Mouse (Mus musculus): Measurements from ENCODE around the gene BC005537. TPM values are rescaled to one million over a fixed set of nuclear protein-coding genes. Genes with fewer than 3 reads are reported as not detected.
A peak's percentile ranks its signal among the peaks of the same experiment; 100 is the strongest.
"Not testable (repeated sequence)": the region's sequence is repeated elsewhere in the genome, so short reads cannot be mapped to it uniquely, and the experiment has no call there.

The BC005537 gene
- polyA plus RNA-seq, 1 experiment = 27.3 TPM

GRCm38 (mm10) chr13:24760351-24760870 is 41.0 kb upstream of the BC005537 start:
- Histone ChIP-seq H3K79me2 (ENCODE audit: control insufficient read depth, insufficient read depth) (peaks cover 20% of the 10 kb centered on the region), H3K36me3 (ENCODE audit: control insufficient read depth, insufficient read depth) (peaks cover 1% of the 10 kb centered on the region), H3K4me2 (ENCODE audit: low read depth) (peak overlapping the region; percentile 84), H3ac (ENCODE audit: control insufficient read depth, insufficient read length) (no peak overlapping the region), H3K4me3 (peak overlapping the region; percentile 78), H3K27me3 (ENCODE audit: control insufficient read depth, insufficient read depth, insufficient read length) (no peaks in the 10 kb centered on the region)
- TF ChIP-seq POLR2A (IDR thresholded peaks at IDR 0.05; ENCODE audit: insufficient read length, low read depth) (no peak), POLR2AphosphoS2 (IDR thresholded peaks at IDR 0.05; ENCODE audit: insufficient read length, low read depth) (no peak), MYOD1 (IDR thresholded peaks at IDR 0.05; ENCODE audit: control insufficient read depth in 1 of 3, insufficient read length in 2 of 3, low read depth in 2 of 3) (no peak), TCF3 (IDR thresholded peaks at IDR 0.05; ENCODE audit: insufficient read length, low read depth) (no peak), CEBPB (IDR thresholded peaks at IDR 0.05; ENCODE audit: insufficient read depth, poor library complexity, severe bottlenecking) (no peak), MYOG (IDR thresholded peaks at IDR 0.05; ENCODE audit: control insufficient read depth in 1 of 3, insufficient read depth in 1 of 3, insufficient read length in 2 of 3, low read depth in 2 of 3) (no peak), E2F4 (IDR thresholded peaks at IDR 0.05; ENCODE audit: insufficient read depth) (no peak)

- Histone ChIP-seq H3ac (ENCODE audit: control insufficient read depth, insufficient read length) (peak overlapping the region; percentile 32), H3K36me3 (ENCODE audit: control insufficient read depth, insufficient read depth) (no peaks in the 10 kb centered on the region), H3K4me3 (peak overlapping the region; percentile 78), H3K4me2 (ENCODE audit: low read depth) (peak overlapping the region; percentile 84), H3K27me3 (ENCODE audit: control insufficient read depth, insufficient read depth, insufficient read length) (no peaks in the 10 kb centered on the region), H3K79me2 (ENCODE audit: control insufficient read depth, insufficient read depth) (peaks cover 20% of the 10 kb centered on the region)
- TF ChIP-seq REST (IDR thresholded peaks at IDR 0.05; ENCODE audit: insufficient read depth, insufficient read length) (no peak), E2F4 (IDR thresholded peaks at IDR 0.05; ENCODE audit: insufficient read depth) (no peak), MAX (IDR thresholded peaks at IDR 0.05; ENCODE audit: low read depth) (no peak), POLR2AphosphoS2 (IDR thresholded peaks at IDR 0.05; ENCODE audit: insufficient read length, low read depth) (no peak), MYOD1 (IDR thresholded peaks at IDR 0.05; ENCODE audit: control insufficient read depth in 1 of 3, insufficient read length in 2 of 3, low read depth in 2 of 3) (no peak), MYOG (IDR thresholded peaks at IDR 0.05; ENCODE audit: control insufficient read depth in 1 of 3, insufficient read depth in 1 of 3, insufficient read length in 2 of 3, low read depth in 2 of 3) (no peak), TCF3 (IDR thresholded peaks at IDR 0.05; ENCODE audit: insufficient read length, low read depth) (no peak), TCF12 (IDR thresholded peaks at IDR 0.05; ENCODE audit: insufficient read depth, poor library complexity, severe bottlenecking) (no peak), CEBPB (IDR thresholded peaks at IDR 0.05; ENCODE audit: insufficient read depth, poor library complexity, severe bottlenecking) (no peak), USF1 (IDR thresholded peaks at IDR 0.05; ENCODE audit: low read depth) (no peak), SRF (IDR thresholded peaks at IDR 0.05; ENCODE audit: control insufficient read depth, insufficient read length, low read depth) (no peak), POLR2A (IDR thresholded peaks at IDR 0.05; ENCODE audit: insufficient read length, low read depth) (no peak)
Observed at GRCm38 (mm10) chr13:24761083-24761402, 40.4 kb upstream of the BC005537 start.

GRCm38 (mm10) chr13:24761403-24762227 is 39.8 kb upstream of the BC005537 start, which contains the start of gene Gmnn:
Gene Gmnn, minus strand, starts transcription at chr13:24761923.
- H3ac ChIP-seq (ENCODE audit: control insufficient read depth, insufficient read length) = peak within 1 kb of the TSS; percentile 32
- peaks cover 20% of the 10 kb centered on the region for H3K79me2 ChIP-seq (ENCODE audit: control insufficient read depth, insufficient read depth)
- peak within 1 kb of the TSS; percentile 84 for H3K4me2 ChIP-seq (ENCODE audit: low read depth)
- TF ChIP-seq MAX (IDR thresholded peaks at IDR 0.05; ENCODE audit: low read depth) (no peak), TCF3 (IDR thresholded peaks at IDR 0.05; ENCODE audit: insufficient read length, low read depth) (no peak), E2F4 (IDR thresholded peaks at IDR 0.05; ENCODE audit: insufficient read depth) (peak; percentile 92), TCF12 (IDR thresholded peaks at IDR 0.05; ENCODE audit: insufficient read depth, poor library complexity, severe bottlenecking) (no peak), MYOD1 (IDR thresholded peaks at IDR 0.05; ENCODE audit: control insufficient read depth in 1 of 3, insufficient read length in 2 of 3, low read depth in 2 of 3) (peak in 1 of 3 experiments; percentile 20), MYOG (IDR thresholded peaks at IDR 0.05; ENCODE audit: control insufficient read depth in 1 of 3, insufficient read depth in 1 of 3, insufficient read length in 2 of 3, low read depth in 2 of 3) (no peak), POLR2A (IDR thresholded peaks at IDR 0.05; ENCODE audit: insufficient read length, low read depth) (peak; percentile 79), REST (IDR thresholded peaks at IDR 0.05; ENCODE audit: insufficient read depth, insufficient read length) (no peak), SRF (IDR thresholded peaks at IDR 0.05; ENCODE audit: control insufficient read depth, insufficient read length, low read depth) (no peak), POLR2AphosphoS2 (IDR thresholded peaks at IDR 0.05; ENCODE audit: insufficient read length, low read depth) (peak; percentile 86), USF1 (IDR thresholded peaks at IDR 0.05; ENCODE audit: low read depth) (no peak), CEBPB (IDR thresholded peaks at IDR 0.05; ENCODE audit: insufficient read depth, poor library complexity, severe bottlenecking) (no peak)
- H3K36me3 ChIP-seq (ENCODE audit: control insufficient read depth, insufficient read depth) = no peaks in the 10 kb centered on the region
- H3K4me3 ChIP-seq = peak within 1 kb of the TSS; percentile 78
- H3K27me3 ChIP-seq (ENCODE audit: control insufficient read depth, insufficient read depth, insufficient read length) = no peaks in the 10 kb centered on the region

- Histone ChIP-seq H3ac (ENCODE audit: control insufficient read depth, insufficient read length) (peak overlapping the region; percentile 32), H3K4me2 (ENCODE audit: low read depth) (peak overlapping the region; percentile 84), H3K4me3 (peak overlapping the region; percentile 78), H3K36me3 (ENCODE audit: control insufficient read depth, insufficient read depth) (no peaks in the 10 kb centered on the region), H3K27me3 (ENCODE audit: control insufficient read depth, insufficient read depth, insufficient read length) (no peaks in the 10 kb centered on the region), H3K79me2 (ENCODE audit: control insufficient read depth, insufficient read depth) (peaks cover 20% of the 10 kb centered on the region)
- TF ChIP-seq REST (IDR thresholded peaks at IDR 0.05; ENCODE audit: insufficient read depth, insufficient read length) = no peak
- TF ChIP-seq POLR2AphosphoS2 (IDR thresholded peaks at IDR 0.05; ENCODE audit: insufficient read length, low read depth) = no peak
- no peak for TF ChIP-seq USF1 (IDR thresholded peaks at IDR 0.05; ENCODE audit: low read depth)
- TF ChIP-seq MYOG (IDR thresholded peaks at IDR 0.05; ENCODE audit: control insufficient read depth in 1 of 3, insufficient read depth in 1 of 3, insufficient read length in 2 of 3, low read depth in 2 of 3) = no peak
- TF ChIP-seq E2F4 (IDR thresholded peaks at IDR 0.05; ENCODE audit: insufficient read depth) = no peak
- TF ChIP-seq MAX (IDR thresholded peaks at IDR 0.05; ENCODE audit: low read depth) = no peak
- TF ChIP-seq MYOD1 (IDR thresholded peaks at IDR 0.05; ENCODE audit: control insufficient read depth in 1 of 3, insufficient read length in 2 of 3, low read depth in 2 of 3) = no peak
- no peak for TF ChIP-seq TCF12 (IDR thresholded peaks at IDR 0.05; ENCODE audit: insufficient read depth, poor library complexity, severe bottlenecking)
- TF ChIP-seq SRF (IDR thresholded peaks at IDR 0.05; ENCODE audit: control insufficient read depth, insufficient read length, low read depth) = no peak
- no peak for TF ChIP-seq CEBPB (IDR thresholded peaks at IDR 0.05; ENCODE audit: insufficient read depth, poor library complexity, severe bottlenecking)
- no peak for TF ChIP-seq POLR2A (IDR thresholded peaks at IDR 0.05; ENCODE audit: insufficient read length, low read depth)
- no peak for TF ChIP-seq TCF3 (IDR thresholded peaks at IDR 0.05; ENCODE audit: insufficient read length, low read depth)
Observed at GRCm38 (mm10) chr13:24762254-24762653, 39.2 kb upstream of the BC005537 start.

DNA sequence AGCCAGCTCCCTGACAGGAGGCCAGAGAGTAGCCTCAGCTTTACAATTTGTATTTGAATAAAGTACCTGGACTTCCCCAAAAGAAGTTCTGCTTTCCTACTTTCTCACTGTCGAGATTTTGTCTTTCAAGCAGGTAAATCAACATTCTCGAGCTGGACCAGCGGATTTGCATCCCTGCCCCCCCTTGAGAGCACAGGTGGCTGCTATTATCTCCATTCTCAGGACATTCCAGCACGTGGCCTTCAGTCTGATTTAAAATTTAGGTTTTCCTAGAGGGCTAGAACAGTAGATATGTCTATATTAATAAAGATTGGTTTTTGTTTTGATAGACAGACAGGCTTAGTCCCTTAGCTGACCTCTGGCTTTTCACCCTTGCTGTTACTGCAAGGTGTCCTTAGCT is 33.6 kb upstream of the BC005537 start:
- H3K79me2 ChIP-seq (ENCODE audit: control insufficient read depth, insufficient read depth); H3ac ChIP-seq (ENCODE audit: control insufficient read depth, insufficient read length); H3K36me3 ChIP-seq (ENCODE audit: control insufficient read depth, insufficient read depth); H3K27me3 ChIP-seq (ENCODE audit: control insufficient read depth, insufficient read depth, insufficient read length); H3K4me2 ChIP-seq (ENCODE audit: low read depth); H3K4me3 ChIP-seq: not testable (repeated sequence)

DNA sequence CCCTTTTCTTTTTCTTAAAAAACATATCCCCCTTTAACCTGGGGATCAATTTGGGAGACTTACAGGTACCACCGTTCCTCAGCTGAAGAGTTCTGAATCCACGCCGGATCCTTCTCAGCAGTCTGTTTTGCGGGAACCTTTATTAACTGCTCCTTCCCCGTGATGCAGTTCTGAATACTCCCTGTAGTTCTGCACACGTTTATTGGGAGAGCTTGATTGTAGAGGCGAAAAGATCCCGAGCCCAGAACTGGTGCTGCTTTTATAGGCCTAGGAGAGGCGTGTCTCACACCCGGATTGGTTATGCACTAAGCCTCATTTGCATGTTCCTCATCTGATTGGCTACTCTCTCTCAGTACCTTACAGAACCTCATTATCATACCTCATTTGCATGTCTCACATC is 30.0 kb upstream of the BC005537 start:
- H3K36me3 ChIP-seq (ENCODE audit: control insufficient read depth, insufficient read depth); H3ac ChIP-seq (ENCODE audit: control insufficient read depth, insufficient read length); H3K4me2 ChIP-seq (ENCODE audit: low read depth); H3K27me3 ChIP-seq (ENCODE audit: control insufficient read depth, insufficient read depth, insufficient read length); H3K79me2 ChIP-seq (ENCODE audit: control insufficient read depth, insufficient read depth); H3K4me3 ChIP-seq: not testable (repeated sequence)

Data from myocyte (in vitro differentiated cells).